Mouse (Mus musculus): ENCODE data around the gene Atg7. TPM values are rescaled to one million over a fixed set of nuclear protein-coding genes. Genes with fewer than 3 reads are reported as not detected.

The Atg7 gene
- total RNA-seq, 2 experiments from 2014 or later = 24.7 to 26.5 TPM

GRCm38 (mm10) chr6:114786461-114786860 lies 143.6 kb downstream of the Atg7 start:
- Histone ChIP-seq H3K27ac (no peak overlapping the region), H3K4me3 (no peak overlapping the region)
- no peak for DNase-seq (ENCODE audit: low spot score in 2 of 2)
- TF ChIP-seq CTCF (conservative IDR thresholded peaks at IDR 0.05) = no peak

- DNase-seq (ENCODE audit: low spot score in 2 of 2) = no peak
- H3K27ac ChIP-seq = no peak overlapping the region; the same call in 1 of the 2 replicates
- no peak for TF ChIP-seq CTCF (conservative IDR thresholded peaks at IDR 0.05)
- H3K4me3 ChIP-seq = no peak overlapping the region
Measured at GRCm38 (mm10) chr6:114787606-114788005, 144.7 kb downstream of the Atg7 start.

DNA sequence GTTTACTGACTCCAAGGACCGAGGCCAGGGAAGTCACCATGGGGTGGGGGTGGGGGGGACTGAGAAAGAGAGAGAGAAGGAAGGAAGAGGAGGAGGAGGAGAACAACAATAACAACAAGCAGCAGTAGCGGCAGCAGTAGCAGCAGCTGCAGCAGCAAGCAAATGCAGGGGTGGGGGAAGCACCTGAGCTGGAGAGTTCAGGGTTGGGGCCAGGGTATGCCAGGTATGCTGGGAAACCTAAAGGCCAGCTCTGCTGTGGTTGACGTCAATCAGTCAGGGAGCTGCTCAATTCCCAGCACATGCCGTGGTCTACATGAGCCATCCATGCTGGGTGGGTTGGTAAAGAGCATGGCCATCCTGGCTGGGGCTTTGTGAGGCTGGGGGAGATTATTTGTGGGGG lies 145.8 kb downstream of the Atg7 start:
- no peak overlapping the region for H3K27ac ChIP-seq
- TF ChIP-seq CTCF (conservative IDR thresholded peaks at IDR 0.05) = no peak
- no peak for DNase-seq (ENCODE audit: low spot score in 2 of 2)
- no peak overlapping the region for H3K4me3 ChIP-seq

GRCm38 (mm10) chr6:114790084-114790483 lies 147.2 kb downstream of the Atg7 start:
- no peak for TF ChIP-seq CTCF (conservative IDR thresholded peaks at IDR 0.05)
- DNase-seq (ENCODE audit: low spot score in 2 of 2) = no peak
- Histone ChIP-seq H3K4me3 (no peak overlapping the region), H3K27ac (no peak overlapping the region)

DNA sequence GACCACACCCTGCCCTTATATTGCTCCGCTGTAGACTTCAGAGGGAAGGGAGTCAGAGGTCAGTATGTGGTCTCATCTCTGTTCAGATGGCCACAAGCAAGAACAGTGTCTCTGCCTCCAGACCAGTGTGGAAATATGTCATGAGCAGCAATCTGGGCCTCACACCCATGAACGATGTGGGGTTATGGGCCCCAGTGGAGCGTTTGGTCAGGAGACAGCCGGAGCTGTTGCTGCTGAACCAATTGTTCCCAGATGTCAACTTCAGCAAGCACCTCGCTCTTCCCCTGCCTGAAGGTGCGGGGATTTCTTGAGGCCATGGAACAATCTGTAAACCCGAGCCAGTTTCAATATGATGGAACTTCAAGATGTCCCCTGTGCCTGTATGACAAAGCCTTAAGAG lies 148.0 kb downstream of the Atg7 start:
- no peak overlapping the region for H3K27ac ChIP-seq
- DNase-seq (ENCODE audit: low spot score in 2 of 2) = no peak
- TF ChIP-seq CTCF (conservative IDR thresholded peaks at IDR 0.05) = no peak
- H3K4me3 ChIP-seq = no peak overlapping the region

DNA sequence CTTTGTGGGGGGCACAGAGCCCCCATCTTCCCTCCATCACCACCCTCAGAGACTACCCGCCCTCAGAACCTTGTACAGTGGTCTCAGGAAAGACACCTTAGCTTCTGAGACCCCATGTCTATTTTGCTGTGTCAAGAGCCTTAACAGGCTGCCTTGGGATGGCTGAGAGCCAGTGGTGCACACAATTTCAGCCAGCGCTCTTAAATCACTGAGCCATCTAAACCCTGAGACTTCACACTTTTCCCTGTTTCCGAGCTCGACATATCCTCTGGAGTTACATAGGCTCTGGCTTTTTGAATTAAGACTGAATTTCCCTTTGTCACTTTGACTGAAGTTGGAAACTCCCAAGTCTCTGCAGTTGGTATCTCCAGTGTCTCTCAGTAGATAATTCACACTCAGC lies 148.9 kb downstream of the Atg7 start:
- TF ChIP-seq CTCF (conservative IDR thresholded peaks at IDR 0.05) = no peak
- DNase-seq (ENCODE audit: low spot score in 2 of 2) = no peak
- H3K4me3 ChIP-seq = no peak overlapping the region
- H3K27ac ChIP-seq = no peak overlapping the region

DNA sequence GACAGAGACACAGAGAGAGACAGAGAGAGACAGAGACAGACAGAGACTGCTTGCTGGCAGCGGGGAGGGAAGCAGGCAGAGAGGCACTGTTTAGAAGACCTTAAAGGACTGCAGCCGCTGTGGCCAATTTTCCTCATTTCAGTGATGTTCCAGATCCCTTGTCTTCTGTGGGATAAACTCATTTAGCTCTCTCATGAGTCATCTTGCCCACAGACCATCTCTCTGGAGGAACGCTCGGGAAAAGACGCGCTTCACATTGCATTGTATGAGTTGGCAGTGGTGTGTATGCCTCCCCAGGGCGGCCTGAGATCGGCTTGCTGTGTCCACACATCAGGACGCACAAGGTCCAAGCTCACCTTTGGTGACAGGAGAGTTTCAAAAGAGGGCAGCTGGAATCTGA lies 151.8 kb downstream of the Atg7 start:
- Histone ChIP-seq H3K4me3 (no peak overlapping the region), H3K27ac (no peak overlapping the region)
- no peak for DNase-seq (ENCODE audit: low spot score in 2 of 2)
- no peak for TF ChIP-seq CTCF (conservative IDR thresholded peaks at IDR 0.05)

DNA sequence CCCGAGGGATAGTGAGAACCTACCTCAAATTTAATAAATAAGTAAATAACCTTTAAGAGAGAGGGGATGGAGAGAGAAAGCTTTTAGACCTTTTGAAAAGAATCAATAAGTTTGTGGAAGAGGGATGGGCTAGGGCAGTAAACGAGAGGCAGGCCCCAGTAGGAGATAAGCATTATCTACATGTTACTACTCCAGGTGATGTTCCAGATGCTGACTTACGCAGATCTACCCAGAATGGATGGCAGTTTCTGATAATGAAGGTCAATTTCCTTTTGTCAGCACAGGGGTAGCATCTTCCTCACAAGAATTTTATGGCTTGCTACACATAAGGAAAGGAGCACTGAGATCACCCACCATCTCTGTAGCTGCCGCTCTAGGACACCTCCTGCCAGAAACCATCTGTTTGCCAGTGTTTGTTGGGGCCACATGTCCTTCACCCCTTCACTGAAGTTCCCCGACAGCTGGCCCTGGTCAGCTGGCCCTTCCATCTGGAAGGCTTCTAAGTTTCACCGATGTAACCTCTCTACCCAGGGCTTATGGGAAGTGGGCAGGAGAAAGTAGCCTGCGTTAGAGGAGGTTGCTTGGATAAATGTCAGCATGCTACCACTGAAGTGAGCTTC lies 152.9 kb downstream of the Atg7 start:
- Histone ChIP-seq H3K27ac (no peak overlapping the region), H3K4me3 (no peak overlapping the region)
- DNase-seq (ENCODE audit: low spot score in 2 of 2) = no peak
- TF ChIP-seq CTCF (conservative IDR thresholded peaks at IDR 0.05) = no peak

DNA sequence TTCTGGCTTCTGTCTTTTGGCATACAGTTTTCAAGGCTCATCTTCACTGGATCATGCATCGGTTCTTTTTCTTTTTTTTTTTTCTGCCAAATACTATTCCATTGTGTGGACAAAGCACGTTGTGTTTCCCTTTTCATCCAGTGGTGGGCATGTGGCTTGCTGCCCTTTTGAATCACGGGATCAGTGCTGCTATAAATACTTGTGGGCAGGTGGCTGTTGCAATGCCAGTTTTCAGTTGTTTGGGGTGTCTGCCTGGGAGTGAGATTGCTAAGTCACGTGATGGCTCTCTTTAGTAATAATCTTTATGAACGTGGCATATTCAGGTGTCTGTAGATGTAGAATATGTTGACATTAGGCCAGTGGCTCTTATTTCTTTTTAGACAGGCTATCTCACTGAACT lies 155.0 kb downstream of the Atg7 start:
- no peak for TF ChIP-seq CTCF (conservative IDR thresholded peaks at IDR 0.05)

GRCm38 (mm10) chr6:114798715-114799114 lies 155.8 kb downstream of the Atg7 start:
- no peak for DNase-seq (ENCODE audit: low spot score in 2 of 2)
- TF ChIP-seq CTCF (conservative IDR thresholded peaks at IDR 0.05) = no peak
- Histone ChIP-seq H3K4me3 (no peak overlapping the region), H3K27ac (no peak overlapping the region)

More for the DNA sequence above, 155.0 kb downstream of the Atg7 start:
- DNase-seq (ENCODE audit: low spot score in 2 of 2) = no peak
- Histone ChIP-seq H3K27ac (no peak overlapping the region), H3K4me3 (no peak overlapping the region)

- TF ChIP-seq CTCF (conservative IDR thresholded peaks at IDR 0.05) = no peak
Measured at GRCm38 (mm10) chr6:114800291-114800965, 157.5 kb downstream of the Atg7 start.

DNA sequence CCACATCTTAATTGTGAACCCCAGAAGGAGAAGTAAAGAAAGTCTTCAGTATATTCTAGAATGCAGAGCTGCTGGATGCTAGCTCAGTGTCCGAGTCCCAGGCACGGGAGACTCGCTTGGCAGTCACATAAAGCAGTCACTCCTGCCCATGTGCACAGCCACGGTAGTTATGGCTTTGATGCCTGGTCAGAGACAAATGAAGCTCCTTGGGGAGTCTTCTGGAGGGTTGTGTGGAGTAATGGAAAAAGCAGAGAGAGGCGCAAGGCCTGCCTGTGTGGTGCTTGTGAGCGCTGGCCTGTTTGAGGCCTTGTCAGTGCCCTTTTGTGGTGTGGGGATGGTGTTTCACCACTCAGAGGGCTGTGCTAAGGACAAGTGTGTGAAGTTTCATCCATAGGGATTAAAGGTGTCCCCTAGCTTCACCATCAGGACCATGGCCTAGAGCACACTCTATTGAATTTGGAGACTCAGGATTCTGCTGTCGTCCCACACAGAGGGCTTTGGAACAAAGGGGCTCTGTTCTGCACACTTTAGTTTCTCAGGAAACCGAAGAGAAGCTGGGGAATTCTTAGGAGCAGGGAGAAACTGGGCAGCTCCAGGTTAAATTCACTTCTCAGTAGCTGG lies 161.1 kb downstream of the Atg7 start:
- no peak for TF ChIP-seq CTCF (conservative IDR thresholded peaks at IDR 0.05)
- H3K4me3 ChIP-seq = no peak overlapping the region
- H3K27ac ChIP-seq = peak overlapping the region; percentile 70
- DNase-seq (ENCODE audit: low spot score in 2 of 2) = peak in 1 of 2 experiments; percentile 16

More at GRCm38 (mm10) chr6:114800291-114800965, 157.5 kb downstream of the Atg7 start:
- Histone ChIP-seq H3K27ac (no peak overlapping the region), H3K4me3 (no peak overlapping the region)
- no peak for DNase-seq (ENCODE audit: low spot score in 2 of 2)

DNA sequence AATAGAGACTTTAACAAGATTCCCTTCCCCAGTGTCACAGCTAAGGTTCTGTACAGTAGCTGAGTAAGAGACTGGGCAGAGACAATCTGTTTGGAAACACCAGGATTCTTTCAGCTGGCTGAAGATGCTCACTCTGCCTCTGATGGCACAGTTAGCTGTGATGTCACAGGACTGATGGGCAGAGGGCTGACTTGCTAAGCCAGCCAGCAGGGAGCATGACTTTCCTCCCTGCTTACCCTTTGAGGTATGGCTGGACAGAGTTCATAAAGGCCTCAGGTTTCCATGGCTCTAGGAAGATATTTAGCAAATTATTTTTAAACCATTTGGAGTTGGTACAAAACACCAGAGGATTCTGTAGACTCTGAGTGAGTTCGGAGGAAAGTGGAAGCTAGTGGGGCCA lies 162.0 kb downstream of the Atg7 start:
- TF ChIP-seq CTCF (conservative IDR thresholded peaks at IDR 0.05) = no peak
- DNase-seq (ENCODE audit: low spot score in 2 of 2) = no peak
- H3K4me3 ChIP-seq = no peak overlapping the region
- H3K27ac ChIP-seq = peak overlapping the region; percentile 70

DNA sequence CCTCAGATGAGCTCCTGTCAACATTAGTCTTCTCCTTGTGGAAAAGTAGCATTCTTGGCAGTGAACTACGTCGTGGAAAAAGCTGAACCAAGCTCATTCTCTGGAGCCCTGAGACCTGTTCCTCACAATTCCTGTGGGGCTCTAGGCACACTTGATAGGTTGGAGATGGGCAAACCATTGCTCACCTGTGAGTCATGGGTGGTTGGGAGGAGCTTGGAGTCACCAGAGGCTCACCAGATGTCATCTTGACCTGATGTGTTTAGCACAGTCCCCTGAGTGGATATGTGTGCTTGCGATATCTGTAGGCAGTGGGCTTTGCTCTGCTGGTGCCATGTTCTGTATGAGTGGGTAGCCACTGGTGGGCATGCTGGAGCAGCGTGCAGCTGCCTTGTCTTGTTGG lies 163.0 kb downstream of the Atg7 start:
- DNase-seq (ENCODE audit: low spot score in 2 of 2) = no peak
- no peak for TF ChIP-seq CTCF (conservative IDR thresholded peaks at IDR 0.05)
- no peak overlapping the region for H3K4me3 ChIP-seq
- no peak overlapping the region for H3K27ac ChIP-seq

Data from layer of hippocampus, adult 2 months (tissue).